Mouse (Mus musculus) forebrain, postnatal 0 days (tissue): ENCODE results near the gene Ptger3. TPM values are rescaled to one million over a fixed set of nuclear protein-coding genes. Genes with fewer than 3 reads are reported as not detected.

ENCODE experiments used
- ATAC-seq: fragments of 200-750 bp; cut with Nextera tagmentation; 2 replicates; pipeline ENCODE4 v1.8.0; 2017; ENCODE audit warnings: mild to moderate bottlenecking, moderate library complexity
- DNase-seq: peaks from one replicate; pipeline ENCODE4 v3.0.0-alpha.2; 2015
- H3K27ac ChIP-seq: fragments of 300-500 bp; sonication (generic); 2 replicates; pipeline ENCODE4 v1.5.1; 2014; ENCODE audit warnings: low read depth, mild to moderate bottlenecking, antibody characterized with exemption, low read length, moderate library complexity, mixed read lengths
- H3K27me3 ChIP-seq: fragments of 300-500 bp; sonication (generic); 2 replicates; pipeline ENCODE4 v1.6.1; 2014; ENCODE audit warnings: mild to moderate bottlenecking, low read length, mixed read lengths; ENCODE audit not compliant: insufficient read depth
- H3K36me3 ChIP-seq: fragments of 300-500 bp; sonication (generic); 2 replicates; pipeline ENCODE4 v1.6.1; 2014; ENCODE audit warnings: mild to moderate bottlenecking, moderate library complexity; ENCODE audit not compliant: insufficient read depth
- H3K4me1 ChIP-seq: fragments of 300-500 bp; sonication (generic); 2 replicates; pipeline ENCODE4 v1.6.1; 2014; ENCODE audit warnings: antibody characterized with exemption; ENCODE audit not compliant: insufficient read depth
- H3K4me2 ChIP-seq: fragments of 300-500 bp; sonication (generic); 2 replicates; pipeline ENCODE4 v1.6.1; 2014; ENCODE audit warnings: low read depth, mild to moderate bottlenecking, moderate library complexity
- H3K4me3 ChIP-seq: fragments of 300-500 bp; sonication (generic); 2 replicates; pipeline ENCODE4 v1.5.1; 2014; ENCODE audit warnings: low read depth, low read length, mixed read lengths
- H3K9ac ChIP-seq: fragments of 300-500 bp; sonication (generic); 2 replicates; pipeline ENCODE4 v1.6.1; 2014; ENCODE audit warnings: mild to moderate bottlenecking
- H3K9me3 ChIP-seq: fragments of 300-500 bp; sonication (generic); 2 replicates; pipeline ENCODE4 v1.6.1; 2016; ENCODE audit warnings: low read length
- CTCF ChIP-seq: sonication (generic); IDR thresholded peaks from 2 replicates; pipeline ENCODE4 v1.5.1; 2016; ENCODE audit warnings: antibody characterized with exemption, control low read depth, low read depth
- WGBS: fragments of 180-500 bp; shearing (Covaris S2); extraction: QIAGEN DNeasy Blood & Tissue Kit; methylation state at CpG from one replicate; pipeline ENCODE4 v1.1.7; 2014; 5-methylcytosine and 5-hydroxymethylcytosine counted together
- polyA plus RNA-seq: library from polyadenylated mRNA; unstranded; fragments of >200 nt; fragmentation: Nextera tagmentation; extraction: Ambion mirVana; gene quantifications from 2 replicates; pipeline ENCODE4 v1.2.1, GENCODE M21; 2015
- total RNA-seq: library from RNA; depleted of rRNA; stranded (reverse); fragments of >200 nt; gene quantifications from 2 replicates; pipeline ENCODE4 v1.2.3, GENCODE M21; 2014

The Ptger3 gene
- total and polyA plus RNA-seq, 2 experiments from 2014 or later, result 9.0 to 9.8 TPM

GRCm38 (mm10) chr3:157630671-157631070 is 64.0 kb downstream of the Ptger3 start:
- no peak overlapping the region for H3K4me2 ChIP-seq
- no peak overlapping the region for H3K4me3 ChIP-seq
- no peak for DNase-seq
- H3K9me3 ChIP-seq, result no peaks in the 10 kb centered on the region
- H3K9ac ChIP-seq, result no peak overlapping the region
- no peak for TF ChIP-seq CTCF
- no peak overlapping the region for H3K27ac ChIP-seq
- ATAC-seq, result no peak
- H3K4me1 ChIP-seq, result no peaks in the 10 kb centered on the region
- no peaks in the 10 kb centered on the region for H3K36me3 ChIP-seq
- no peaks in the 10 kb centered on the region for H3K27me3 ChIP-seq
- WGBS, result 89% methylated on average over 5 of the region's 5 CpGs

- no peak overlapping the region for H3K9ac ChIP-seq
- WGBS, result 77% methylated on average over 2 of the region's 2 CpGs
These were observed 64.7 kb downstream of the Ptger3 start for GRCm38 (mm10) chr3:157631383-157631782.

GRCm38 (mm10) chr3:157634431-157634830 is 67.7 kb downstream of the Ptger3 start:
- Histone ChIP-seq H3K4me3 (no peak overlapping the region), H3K27me3 (no peaks in the 10 kb centered on the region), H3K27ac (no peak overlapping the region), H3K36me3 (no peaks in the 10 kb centered on the region), H3K4me2 (no peak overlapping the region), H3K9me3 (no peaks in the 10 kb centered on the region), H3K9ac (no peak overlapping the region), H3K4me1 (no peaks in the 10 kb centered on the region)
- DNase-seq, result no peak
- ATAC-seq, result no peak
- no peak for TF ChIP-seq CTCF
- WGBS, result 81% methylated on average over 3 of the region's 3 CpGs

More at GRCm38 (mm10) chr3:157631383-157631782, 64.7 kb downstream of the Ptger3 start:
- Histone ChIP-seq H3K27ac (no peak overlapping the region), H3K4me3 (no peak overlapping the region), H3K9me3 (no peaks in the 10 kb centered on the region), H3K4me1 (no peaks in the 10 kb centered on the region), H3K36me3 (no peaks in the 10 kb centered on the region), H3K4me2 (no peak overlapping the region), H3K27me3 (no peaks in the 10 kb centered on the region)
- no peak for TF ChIP-seq CTCF
- ATAC-seq (no peak), DNase-seq (no peak)

GRCm38 (mm10) chr3:157635713-157636112 is 69.0 kb downstream of the Ptger3 start:
- Histone ChIP-seq H3K27me3 (no peaks in the 10 kb centered on the region), H3K36me3 (no peaks in the 10 kb centered on the region), H3K27ac (no peak overlapping the region), H3K4me1 (no peaks in the 10 kb centered on the region), H3K9me3 (no peaks in the 10 kb centered on the region), H3K4me3 (no peak overlapping the region), H3K9ac (no peak overlapping the region), H3K4me2 (no peak overlapping the region)
- no peak for ATAC-seq
- no peak for TF ChIP-seq CTCF
- DNase-seq, result no peak
- 90% methylated on average over 4 of the region's 4 CpGs for WGBS

GRCm38 (mm10) chr3:157636887-157637286 is 70.2 kb downstream of the Ptger3 start:
- H3K4me1 ChIP-seq, result no peaks in the 10 kb centered on the region
- no peak for ATAC-seq
- no peak for DNase-seq
- H3K4me2 ChIP-seq, result no peak overlapping the region
- H3K27ac ChIP-seq, result no peak overlapping the region
- H3K9ac ChIP-seq, result no peak overlapping the region
- no peak overlapping the region for H3K4me3 ChIP-seq
- TF ChIP-seq CTCF, result no peak
- H3K27me3 ChIP-seq, result no peaks in the 10 kb centered on the region
- H3K9me3 ChIP-seq, result no peaks in the 10 kb centered on the region
- H3K36me3 ChIP-seq, result no peaks in the 10 kb centered on the region

- Histone ChIP-seq H3K36me3 (no peaks in the 10 kb centered on the region), H3K4me3 (no peak overlapping the region), H3K4me1 (no peaks in the 10 kb centered on the region), H3K9ac (no peak overlapping the region), H3K27me3 (no peaks in the 10 kb centered on the region), H3K9me3 (no peaks in the 10 kb centered on the region), H3K27ac (no peak overlapping the region), H3K4me2 (no peak overlapping the region)
- DNase-seq, result no peak
- TF ChIP-seq CTCF, result no peak
- no peak for ATAC-seq
- 70% methylated on average over 2 of the region's 2 CpGs for WGBS
These were observed 70.6 kb downstream of the Ptger3 start for GRCm38 (mm10) chr3:157637341-157637740.

GRCm38 (mm10) chr3:157641634-157642033 is 74.9 kb downstream of the Ptger3 start:
- H3K4me2 ChIP-seq, result no peak overlapping the region

GRCm38 (mm10) chr3:157661622-157662021 is 94.9 kb downstream of the Ptger3 start:
- Histone ChIP-seq H3K9ac (no peak overlapping the region), H3K4me3 (no peak overlapping the region), H3K27ac (no peak overlapping the region), H3K4me2 (no peak overlapping the region), H3K36me3 (no peaks in the 10 kb centered on the region), H3K4me1 (no peaks in the 10 kb centered on the region), H3K27me3 (no peaks in the 10 kb centered on the region), H3K9me3 (no peaks in the 10 kb centered on the region)
- WGBS, result 81% methylated on average over 7 of the region's 7 CpGs
- ATAC-seq (no peak), DNase-seq (no peak)
- TF ChIP-seq CTCF, result no peak

More at GRCm38 (mm10) chr3:157641634-157642033, 74.9 kb downstream of the Ptger3 start:
- no peak for ATAC-seq
- Histone ChIP-seq H3K9ac (no peak overlapping the region), H3K4me3 (no peak overlapping the region), H3K27ac (no peak overlapping the region), H3K9me3 (no peaks in the 10 kb centered on the region), H3K27me3 (no peaks in the 10 kb centered on the region), H3K36me3 (no peaks in the 10 kb centered on the region), H3K4me1 (no peaks in the 10 kb centered on the region)
- no peak for DNase-seq
- TF ChIP-seq CTCF, result no peak
- 81% methylated on average over 4 of the region's 4 CpGs for WGBS
